Mouse (Mus musculus) urinary bladder, postnatal 25 days (tissue): ENCODE data around the gene Dis3.
"Not testable (repeated sequence)": the region's sequence is repeated elsewhere in the genome, so short reads cannot be mapped to it uniquely, and the experiment has no call there.

Source experiments
- DNase-seq: peaks from one replicate; pipeline ENCODE4 v3.0.0; 2022; ENCODE audit warnings: low spot score

Gene Dis3

GRCm38 (mm10) chr14:99063091-99063490 is 36.5 kb downstream of the Dis3 start:
- no peak for DNase-seq

GRCm38 (mm10) chr14:99060616-99061015 is 39.0 kb downstream of the Dis3 start:
- no peak for DNase-seq

- no peak for DNase-seq
These were observed 40.5 kb downstream of the Dis3 start for GRCm38 (mm10) chr14:99058959-99059586.

- no peak for DNase-seq
These were observed 52.8 kb downstream of the Dis3 start for GRCm38 (mm10) chr14:99046782-99047181.

- peak; percentile 82 for DNase-seq
These were observed 53.4 kb downstream of the Dis3 start, which contains the start of the genes Mzt1 and Bora for GRCm38 (mm10) chr14:99046031-99046781. Gene Mzt1 (minus strand): TSS chr14:99046134. Gene Bora (plus strand): TSS chr14:99046222.

GRCm38 (mm10) chr14:99045378-99046030 is 54.1 kb downstream of the Dis3 start:
- DNase-seq = peak; percentile 16

GRCm38 (mm10) chr14:99044718-99045117 is 54.9 kb downstream of the Dis3 start:
- no peak for DNase-seq

- no peak for DNase-seq
These were observed 55.5 kb downstream of the Dis3 start for GRCm38 (mm10) chr14:99044096-99044495.

GRCm38 (mm10) chr14:99043499-99043898 is 56.1 kb downstream of the Dis3 start:
- no peak for DNase-seq

GRCm38 (mm10) chr14:99041416-99041815 is 58.2 kb downstream of the Dis3 start:
- DNase-seq = no peak

GRCm38 (mm10) chr14:99039308-99039707 is 60.3 kb downstream of the Dis3 start:
- not testable (repeated sequence) for DNase-seq

GRCm38 (mm10) chr14:99037703-99038102 is 61.9 kb downstream of the Dis3 start:
- no peak for DNase-seq

- no peak for DNase-seq
These were observed 63.5 kb downstream of the Dis3 start for GRCm38 (mm10) chr14:99036039-99036438.

- DNase-seq = not testable (repeated sequence)
These were observed 64.7 kb downstream of the Dis3 start for GRCm38 (mm10) chr14:99034851-99035250.

- DNase-seq = no peak
These were observed 67.0 kb downstream of the Dis3 start for GRCm38 (mm10) chr14:99032596-99032995.

GRCm38 (mm10) chr14:99031337-99031873 is 68.2 kb downstream of the Dis3 start:
- no peak for DNase-seq

- DNase-seq = no peak
These were observed 69.6 kb downstream of the Dis3 start for GRCm38 (mm10) chr14:99029987-99030386.
